Mouse (Mus musculus): ENCODE data around the gene Lce3b. TPM values are rescaled to one million over a fixed set of nuclear protein-coding genes. Genes with fewer than 3 reads are reported as not detected.

Gene Lce3b
- not detected in 2 replicates for polyA plus RNA-seq (2014; fragmentation: Nextera tagmentation; extraction: Ambion mirVana)

GRCm38 (mm10) chr3:92932679-92933078 lies at the start of gene Lce3b:
TSS of gene Lce3b (plus strand) at chr3:92932979.
- ATAC-seq (ENCODE audit: low FRiP score) = no peak
- WGBS = 73% methylated on average over 2 of the region's 2 CpGs
- no peak within 1 kb of the TSS for H3K9ac ChIP-seq

GRCm38 (mm10) chr3:92894063-92894462 lies 38.7 kb upstream of the Lce3b start:
- Histone ChIP-seq H3K9ac (no peak overlapping the region), H3K27ac (no peak overlapping the region), H3K36me3 (replicated peaks; ENCODE audit: control insufficient read depth, insufficient read depth) (no peaks in the 10 kb centered on the region), H3K9me3 (ENCODE audit: control insufficient read depth, low read length) (no peaks in the 10 kb centered on the region), H3K4me2 (replicated peaks) (no peak overlapping the region), H3K4me1 (replicated peaks; ENCODE audit: control insufficient read depth, insufficient read depth, low read length) (no peaks in the 10 kb centered on the region), H3K27me3 (ENCODE audit: control insufficient read depth, insufficient read depth, low read length) (no peaks in the 10 kb centered on the region), H3K4me3 (replicated peaks; ENCODE audit: low read length) (no peak overlapping the region)
- DNase-seq (ENCODE audit: low spot score) (no peak), ATAC-seq (ENCODE audit: low FRiP score) (no peak)
- 70% methylated on average over 3 of the region's 3 CpGs for WGBS

More at GRCm38 (mm10) chr3:92932679-92933078, at the start of gene Lce3b:
- H3K27me3 ChIP-seq (ENCODE audit: control insufficient read depth, insufficient read depth, low read length) = no peaks in the 10 kb centered on the region
- H3K27ac ChIP-seq = no peak within 1 kb of the TSS
- H3K4me1 ChIP-seq (replicated peaks; ENCODE audit: control insufficient read depth, insufficient read depth, low read length) = no peaks in the 10 kb centered on the region
- no peaks in the 10 kb centered on the region for H3K9me3 ChIP-seq (ENCODE audit: control insufficient read depth, low read length)
- no peak within 1 kb of the TSS for H3K4me2 ChIP-seq (replicated peaks)
- no peaks in the 10 kb centered on the region for H3K36me3 ChIP-seq (replicated peaks; ENCODE audit: control insufficient read depth, insufficient read depth)
- no peak within 1 kb of the TSS for H3K4me3 ChIP-seq (replicated peaks; ENCODE audit: low read length)
- no peak for DNase-seq (ENCODE audit: low spot score)

- Histone ChIP-seq H3K27ac (no peak overlapping the region), H3K27me3 (ENCODE audit: control insufficient read depth, insufficient read depth, low read length) (no peaks in the 10 kb centered on the region), H3K9ac (no peak overlapping the region), H3K4me3 (replicated peaks; ENCODE audit: low read length) (no peak overlapping the region), H3K9me3 (ENCODE audit: control insufficient read depth, low read length) (no peaks in the 10 kb centered on the region), H3K4me1 (replicated peaks; ENCODE audit: control insufficient read depth, insufficient read depth, low read length) (no peaks in the 10 kb centered on the region), H3K4me2 (replicated peaks) (no peak overlapping the region), H3K36me3 (replicated peaks; ENCODE audit: control insufficient read depth, insufficient read depth) (no peaks in the 10 kb centered on the region)
- WGBS = 79% methylated on average over 1 of the region's 1 CpGs
- ATAC-seq (ENCODE audit: low FRiP score) (no peak), DNase-seq (ENCODE audit: low spot score) (no peak)
Observed at GRCm38 (mm10) chr3:92894489-92894888, 38.3 kb upstream of the Lce3b start.

GRCm38 (mm10) chr3:92902992-92903391 lies 29.8 kb upstream of the Lce3b start:
- H3K9me3 ChIP-seq (ENCODE audit: control insufficient read depth, low read length) = no peaks in the 10 kb centered on the region
- 30% methylated on average over 3 of the region's 3 CpGs for WGBS
- H3K36me3 ChIP-seq (replicated peaks; ENCODE audit: control insufficient read depth, insufficient read depth) = no peaks in the 10 kb centered on the region
- H3K4me3 ChIP-seq (replicated peaks; ENCODE audit: low read length) = no peak overlapping the region
- H3K27me3 ChIP-seq (ENCODE audit: control insufficient read depth, insufficient read depth, low read length) = no peaks in the 10 kb centered on the region
- H3K27ac ChIP-seq = no peak overlapping the region
- 0 out of 2 replicates have a peak, but pooled peaks have one; percentile 29 for ATAC-seq (ENCODE audit: low FRiP score)
- H3K4me1 ChIP-seq (replicated peaks; ENCODE audit: control insufficient read depth, insufficient read depth, low read length) = no peaks in the 10 kb centered on the region
- no peak overlapping the region for H3K4me2 ChIP-seq (replicated peaks)
- H3K9ac ChIP-seq = no peak overlapping the region
- DNase-seq (ENCODE audit: low spot score) = peak; percentile 42

- no peak overlapping the region for H3K27ac ChIP-seq
- no peaks in the 10 kb centered on the region for H3K27me3 ChIP-seq (ENCODE audit: control insufficient read depth, insufficient read depth, low read length)
- H3K36me3 ChIP-seq (replicated peaks; ENCODE audit: control insufficient read depth, insufficient read depth) = no peaks in the 10 kb centered on the region
- DNase-seq (ENCODE audit: low spot score) (peak; percentile 71), ATAC-seq (ENCODE audit: low FRiP score) (peak; percentile 74; the same call in 1 of the 2 replicates)
- no peak overlapping the region for H3K9ac ChIP-seq
- H3K4me3 ChIP-seq (replicated peaks; ENCODE audit: low read length) = no peak overlapping the region
- no peaks in the 10 kb centered on the region for H3K4me1 ChIP-seq (replicated peaks; ENCODE audit: control insufficient read depth, insufficient read depth, low read length)
- WGBS = 35% methylated on average over 4 of the region's 4 CpGs
- no peak overlapping the region for H3K4me2 ChIP-seq (replicated peaks)
- H3K9me3 ChIP-seq (ENCODE audit: control insufficient read depth, low read length) = no peaks in the 10 kb centered on the region
Observed at GRCm38 (mm10) chr3:92903640-92904039, 29.1 kb upstream of the Lce3b start.

GRCm38 (mm10) chr3:92905182-92905581 lies 27.6 kb upstream of the Lce3b start:
- no peak for DNase-seq (ENCODE audit: low spot score)
- H3K4me1 ChIP-seq (replicated peaks; ENCODE audit: control insufficient read depth, insufficient read depth, low read length) = no peaks in the 10 kb centered on the region
- no peak overlapping the region for H3K27ac ChIP-seq
- ATAC-seq (ENCODE audit: low FRiP score) = no peak
- H3K4me2 ChIP-seq (replicated peaks) = no peak overlapping the region
- no peaks in the 10 kb centered on the region for H3K9me3 ChIP-seq (ENCODE audit: control insufficient read depth, low read length)
- H3K27me3 ChIP-seq (ENCODE audit: control insufficient read depth, insufficient read depth, low read length) = no peaks in the 10 kb centered on the region
- no peaks in the 10 kb centered on the region for H3K36me3 ChIP-seq (replicated peaks; ENCODE audit: control insufficient read depth, insufficient read depth)
- H3K4me3 ChIP-seq (replicated peaks; ENCODE audit: low read length) = no peak overlapping the region
- WGBS = 52% methylated on average over 3 of the region's 3 CpGs
- H3K9ac ChIP-seq = no peak overlapping the region

- peak; percentile 71 for ATAC-seq (ENCODE audit: low FRiP score)
- WGBS = 20% methylated on average over 4 of the region's 4 CpGs
Observed at GRCm38 (mm10) chr3:92907571-92907970, 25.2 kb upstream of the Lce3b start.

GRCm38 (mm10) chr3:92920364-92920763 lies 12.4 kb upstream of the Lce3b start:
- no peaks in the 10 kb centered on the region for H3K9me3 ChIP-seq (ENCODE audit: control insufficient read depth, low read length)
- H3K4me3 ChIP-seq (replicated peaks; ENCODE audit: low read length) = no peak overlapping the region
- ATAC-seq (ENCODE audit: low FRiP score) (peak; percentile 40; the same call in 1 of the 2 replicates), DNase-seq (ENCODE audit: low spot score) (no peak)
- no peak overlapping the region for H3K9ac ChIP-seq
- no peak overlapping the region for H3K27ac ChIP-seq
- H3K36me3 ChIP-seq (replicated peaks; ENCODE audit: control insufficient read depth, insufficient read depth) = no peaks in the 10 kb centered on the region
- WGBS = 64% methylated on average over 4 of the region's 4 CpGs
- H3K4me2 ChIP-seq (replicated peaks) = no peak overlapping the region
- no peaks in the 10 kb centered on the region for H3K27me3 ChIP-seq (ENCODE audit: control insufficient read depth, insufficient read depth, low read length)
- H3K4me1 ChIP-seq (replicated peaks; ENCODE audit: control insufficient read depth, insufficient read depth, low read length) = no peaks in the 10 kb centered on the region

More at GRCm38 (mm10) chr3:92907571-92907970, 25.2 kb upstream of the Lce3b start:
- Histone ChIP-seq H3K27me3 (ENCODE audit: control insufficient read depth, insufficient read depth, low read length) (no peaks in the 10 kb centered on the region), H3K4me3 (replicated peaks; ENCODE audit: low read length) (no peak overlapping the region), H3K4me2 (replicated peaks) (no peak overlapping the region), H3K9me3 (ENCODE audit: control insufficient read depth, low read length) (no peaks in the 10 kb centered on the region), H3K36me3 (replicated peaks; ENCODE audit: control insufficient read depth, insufficient read depth) (no peaks in the 10 kb centered on the region), H3K4me1 (replicated peaks; ENCODE audit: control insufficient read depth, insufficient read depth, low read length) (no peaks in the 10 kb centered on the region), H3K9ac (no peak overlapping the region), H3K27ac (no peak overlapping the region)
- peak; percentile 72 for DNase-seq (ENCODE audit: low spot score)

- ATAC-seq (ENCODE audit: low FRiP score) (no peak), DNase-seq (ENCODE audit: low spot score) (no peak)
- 81% methylated on average over 2 of the region's 2 CpGs for WGBS
- H3K4me3 ChIP-seq (replicated peaks; ENCODE audit: low read length) = no peak within 1 kb of the TSS
- no peaks in the 10 kb centered on the region for H3K36me3 ChIP-seq (replicated peaks; ENCODE audit: control insufficient read depth, insufficient read depth)
- no peak within 1 kb of the TSS for H3K9ac ChIP-seq
- H3K4me2 ChIP-seq (replicated peaks) = no peak within 1 kb of the TSS
- H3K9me3 ChIP-seq (ENCODE audit: control insufficient read depth, low read length) = no peaks in the 10 kb centered on the region
- no peaks in the 10 kb centered on the region for H3K4me1 ChIP-seq (replicated peaks; ENCODE audit: control insufficient read depth, insufficient read depth, low read length)
- no peak within 1 kb of the TSS for H3K27ac ChIP-seq
- H3K27me3 ChIP-seq (ENCODE audit: control insufficient read depth, insufficient read depth, low read length) = no peaks in the 10 kb centered on the region
Observed at GRCm38 (mm10) chr3:92926130-92926529, 6.6 kb upstream of the Lce3b start, which contains the start of gene Lce3a. TSS of gene Lce3a (minus strand) at chr3:92926230.

GRCm38 (mm10) chr3:92944186-92944585 lies 11.4 kb downstream of the Lce3b start, which contains the start of gene Lce3c:
TSS of gene Lce3c (plus strand) at chr3:92944486.
- no peak for DNase-seq (ENCODE audit: low spot score)
- 94% methylated on average over 1 of the region's 1 CpGs for WGBS
- no peak within 1 kb of the TSS for H3K9ac ChIP-seq
- no peaks in the 10 kb centered on the region for H3K9me3 ChIP-seq (ENCODE audit: control insufficient read depth, low read length)
- H3K27ac ChIP-seq = no peak within 1 kb of the TSS
- no peak; the same call in 1 of the 2 replicates for ATAC-seq (ENCODE audit: low FRiP score)
- no peak within 1 kb of the TSS for H3K4me3 ChIP-seq (replicated peaks; ENCODE audit: low read length)
- H3K4me1 ChIP-seq (replicated peaks; ENCODE audit: control insufficient read depth, insufficient read depth, low read length) = no peaks in the 10 kb centered on the region
- no peak within 1 kb of the TSS for H3K4me2 ChIP-seq (replicated peaks)
- H3K36me3 ChIP-seq (replicated peaks; ENCODE audit: control insufficient read depth, insufficient read depth) = no peaks in the 10 kb centered on the region
- no peaks in the 10 kb centered on the region for H3K27me3 ChIP-seq (ENCODE audit: control insufficient read depth, insufficient read depth, low read length)
